Mouse (Mus musculus) common myeloid progenitor, adult 5-6 weeks (primary cell): ENCODE data around the gene Tbc1d8. TPM values are rescaled to one million over a fixed set of nuclear protein-coding genes. Genes with fewer than 3 reads are reported as not detected.
A peak's percentile ranks its signal among the peaks of the same experiment; 100 is the strongest.

Experiments
- ATAC-seq: replicated peaks from 2 replicates; pipeline ENCODE4 v1.8.0; 2016; ENCODE audit warnings: low read depth, mild to moderate bottlenecking, moderate TSS enrichment, inconsistent platforms; ENCODE audit not compliant: poor library complexity, severe bottlenecking
- total RNA-seq: library from RNA; stranded (forward); fragments of 200-1000, 187-1606 nt; gene quantifications from 2 replicates; pipeline ENCODE4 v1.2.3, GENCODE M21; 2017

The Tbc1d8 gene
- total RNA-seq, 1 experiment from 2014 or later: 6.7 TPM

- ATAC-seq: peak; percentile 31; the same call in 1 of the 2 replicates
These were observed 28.4 kb downstream of the Tbc1d8 start for GRCm38 (mm10) chr1:39450069-39450728.

- no peak for ATAC-seq
These were observed 29.2 kb downstream of the Tbc1d8 start for GRCm38 (mm10) chr1:39449251-39449790.

- no peak for ATAC-seq
These were observed 29.7 kb downstream of the Tbc1d8 start for GRCm38 (mm10) chr1:39448819-39449218.

- ATAC-seq: no peak
These were observed 30.3 kb downstream of the Tbc1d8 start for GRCm38 (mm10) chr1:39448238-39448637.

- ATAC-seq: peak; percentile 53
These were observed 32.4 kb downstream of the Tbc1d8 start for GRCm38 (mm10) chr1:39446178-39446577.

- ATAC-seq: no peak
These were observed 33.1 kb downstream of the Tbc1d8 start for GRCm38 (mm10) chr1:39445303-39446050.

GRCm38 (mm10) chr1:39443764-39444163 is 34.8 kb downstream of the Tbc1d8 start:
- peak; percentile 36; the same call in 1 of the 2 replicates for ATAC-seq

- ATAC-seq: no peak
These were observed 36.9 kb downstream of the Tbc1d8 start for GRCm38 (mm10) chr1:39441686-39442085.

GRCm38 (mm10) chr1:39439661-39440548 is 38.6 kb downstream of the Tbc1d8 start:
- ATAC-seq: no peak

- no peak for ATAC-seq
These were observed 39.9 kb downstream of the Tbc1d8 start for GRCm38 (mm10) chr1:39438629-39439028.

- ATAC-seq: no peak
These were observed 44.3 kb downstream of the Tbc1d8 start for GRCm38 (mm10) chr1:39434264-39434663.

- peak; percentile 24; the same call in 1 of the 2 replicates for ATAC-seq
These were observed 48.5 kb downstream of the Tbc1d8 start for GRCm38 (mm10) chr1:39430020-39430419.

GRCm38 (mm10) chr1:39429015-39429414 is 49.5 kb downstream of the Tbc1d8 start:
- ATAC-seq: no peak

GRCm38 (mm10) chr1:39428280-39428679 is 50.3 kb downstream of the Tbc1d8 start:
- peak; percentile 62; the same call in 1 of the 2 replicates for ATAC-seq

- no peak for ATAC-seq
These were observed 53.1 kb downstream of the Tbc1d8 start for GRCm38 (mm10) chr1:39425497-39425896.

GRCm38 (mm10) chr1:39420987-39421386 is 57.6 kb downstream of the Tbc1d8 start:
- ATAC-seq: no peak

- no peak for ATAC-seq
These were observed 59.7 kb downstream of the Tbc1d8 start for GRCm38 (mm10) chr1:39418852-39419251.

GRCm38 (mm10) chr1:39417817-39418216 is 60.7 kb downstream of the Tbc1d8 start:
- peak; percentile 97 for ATAC-seq

GRCm38 (mm10) chr1:39410085-39410821 is 68.3 kb downstream of the Tbc1d8 start:
- ATAC-seq: no peak
